Mouse (Mus musculus): ENCODE measurements around the gene Bak1.

Bak1 gene

GRCm38 (mm10) chr17:27021076-27021475 lies 7.7 kb downstream of the Bak1 start:
- no peak for DNase-seq (ENCODE audit: low spot score in 2 of 2)

GRCm38 (mm10) chr17:27018555-27019196 lies 10.1 kb downstream of the Bak1 start:
- no peak for DNase-seq (ENCODE audit: low spot score in 2 of 2)

DNA sequence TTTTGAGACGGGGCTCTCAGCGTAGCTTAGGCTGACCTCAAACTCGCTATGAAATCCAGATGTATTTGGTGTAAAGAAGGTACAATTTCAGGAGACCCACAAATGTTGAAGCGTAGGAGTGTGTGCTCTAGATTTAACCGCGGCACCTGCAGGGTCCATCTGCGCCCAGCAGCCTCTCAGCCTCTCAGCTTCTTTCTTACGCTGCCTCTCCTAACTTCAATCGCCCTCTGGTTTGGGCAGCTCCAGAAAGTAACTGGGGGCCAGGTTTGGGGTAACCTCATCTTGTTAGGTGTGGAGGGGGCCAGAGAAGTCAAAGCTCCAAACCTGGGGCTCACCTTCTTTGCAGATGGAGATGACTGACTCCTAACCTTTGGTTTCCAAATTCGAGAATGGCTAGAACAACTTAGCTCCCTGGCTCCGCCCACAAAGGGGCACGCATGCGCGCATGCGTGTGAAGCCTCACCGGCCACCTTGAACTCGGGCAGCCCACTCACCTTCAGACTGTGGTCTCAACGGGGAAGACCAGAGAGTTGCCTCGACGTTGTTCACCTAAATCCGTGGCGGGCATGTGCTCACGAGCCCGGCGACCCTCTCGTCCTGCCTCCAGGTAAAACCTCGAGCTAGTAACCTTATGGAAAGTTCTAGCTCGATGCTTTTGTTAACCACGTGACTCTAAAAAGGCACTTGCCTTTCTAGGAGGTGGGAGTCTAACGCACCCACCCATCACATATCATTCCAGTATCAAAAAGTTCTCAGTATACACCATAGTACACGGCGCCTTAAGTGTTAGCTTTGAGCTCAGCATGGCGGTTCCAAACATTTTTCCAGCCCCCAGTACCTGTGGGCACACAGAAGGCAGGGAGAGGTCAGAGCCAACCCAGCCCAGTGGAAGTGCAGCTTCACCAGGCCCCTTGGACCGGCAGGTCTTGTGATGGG lies 11.0 kb downstream of the Bak1 start:
- DNase-seq (ENCODE audit: low spot score in 2 of 2) = peak; percentile 69 to 75

GRCm38 (mm10) chr17:27012909-27013308 lies 15.9 kb downstream of the Bak1 start:
- no peak for DNase-seq (ENCODE audit: low spot score in 2 of 2)

GRCm38 (mm10) chr17:27011998-27012672 lies 16.7 kb downstream of the Bak1 start:
- DNase-seq (ENCODE audit: low spot score in 2 of 2) = no peak

GRCm38 (mm10) chr17:27011167-27011566 lies 17.6 kb downstream of the Bak1 start:
- DNase-seq (ENCODE audit: low spot score in 2 of 2) = no peak

DNA sequence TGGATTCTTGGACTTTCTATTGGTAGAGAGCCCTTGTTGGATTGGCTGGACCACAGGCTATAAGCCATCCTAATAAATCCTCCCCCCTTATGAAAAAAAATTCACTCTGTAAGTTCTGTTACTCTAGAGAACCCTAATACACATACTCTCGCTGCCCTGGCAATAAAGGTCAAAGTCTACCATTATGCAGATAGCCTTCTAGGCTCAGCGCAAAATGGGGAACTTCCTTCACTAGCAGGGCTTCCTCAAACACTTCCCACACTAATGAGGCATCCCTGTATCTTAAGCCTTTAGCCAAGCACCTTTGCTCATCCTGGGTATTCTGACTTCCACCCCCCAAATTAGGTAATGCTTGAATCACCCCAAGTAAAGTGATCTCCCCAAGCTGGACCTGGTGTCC lies 20.5 kb downstream of the Bak1 start:
- no peak for DNase-seq (ENCODE audit: low spot score in 2 of 2)

DNA sequence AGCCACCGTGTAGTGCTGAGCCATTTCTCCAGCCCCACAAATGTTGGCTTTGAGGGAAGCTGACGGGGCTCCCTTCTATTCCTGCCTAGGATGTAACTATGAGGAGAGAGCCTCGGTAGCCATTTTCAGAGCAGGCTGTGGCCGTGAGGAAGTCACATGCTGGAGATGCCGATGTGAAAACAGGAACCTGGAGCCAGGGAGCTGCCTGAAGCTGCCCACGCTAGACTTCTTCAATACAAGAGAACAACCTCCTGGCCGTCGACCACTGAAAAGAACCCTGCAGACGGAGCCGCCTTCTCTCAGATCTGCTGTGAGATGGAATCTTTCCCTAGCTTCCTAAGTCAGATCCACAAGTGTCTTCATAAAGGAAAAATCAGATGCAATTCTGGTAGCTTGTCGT lies 23.2 kb downstream of the Bak1 start:
- no peak for DNase-seq (ENCODE audit: low spot score in 2 of 2)

DNA sequence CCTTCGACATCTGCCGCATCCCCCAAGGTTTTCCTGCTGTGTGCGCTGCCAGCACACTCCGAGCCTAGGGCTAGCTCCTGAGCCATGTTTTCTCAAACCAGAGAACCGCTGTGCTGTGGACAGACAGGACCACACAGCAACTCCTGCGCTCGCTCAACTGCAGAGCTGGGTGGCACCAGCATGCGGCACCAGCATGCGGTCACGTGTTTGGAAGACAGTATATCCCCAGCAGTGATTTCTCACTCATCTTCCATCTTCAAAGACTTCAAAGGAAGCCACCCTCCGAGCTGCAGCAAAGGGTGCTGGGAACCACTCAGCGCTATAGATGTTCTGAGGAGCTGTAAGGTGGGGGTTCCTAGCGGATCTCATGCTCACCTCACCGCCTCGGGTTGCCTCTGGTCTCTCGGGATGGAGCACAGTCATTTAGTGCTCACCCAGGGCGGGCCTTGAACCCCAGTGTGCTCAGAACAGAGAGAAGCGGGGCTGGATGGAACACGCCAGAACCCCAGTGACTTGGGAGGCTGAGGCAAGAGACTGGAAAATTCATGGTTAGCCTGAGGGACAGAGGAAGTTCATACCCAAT lies 23.8 kb downstream of the Bak1 start:
- no peak for DNase-seq (ENCODE audit: low spot score in 2 of 2)

GRCm38 (mm10) chr17:27004431-27004830 lies 24.4 kb downstream of the Bak1 start:
- no peak for DNase-seq (ENCODE audit: low spot score in 2 of 2)

- DNase-seq (ENCODE audit: low spot score in 2 of 2) = no peak
Measured at GRCm38 (mm10) chr17:27001889-27002288, 26.9 kb downstream of the Bak1 start.

DNA sequence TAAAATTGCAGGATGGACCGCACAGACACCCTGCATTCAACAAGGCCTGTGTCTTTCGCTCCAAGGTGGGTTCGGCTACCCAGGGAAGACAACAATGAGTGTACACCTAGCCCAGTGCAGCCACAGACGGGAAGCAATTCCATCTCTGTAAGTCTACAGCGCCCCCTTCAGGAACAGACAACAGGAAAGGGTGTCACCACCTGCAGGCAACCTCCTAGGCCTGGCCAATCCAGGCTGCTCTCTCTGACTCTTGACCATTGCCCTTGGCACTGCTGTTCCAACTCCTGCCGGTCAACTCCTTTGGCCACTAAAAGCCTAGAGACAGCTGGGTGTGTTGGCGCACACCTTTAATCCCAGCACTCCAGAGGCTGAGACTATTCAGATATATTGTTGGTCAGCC lies 27.7 kb downstream of the Bak1 start:
- no peak for DNase-seq (ENCODE audit: low spot score in 2 of 2)

- no peak for DNase-seq (ENCODE audit: low spot score in 2 of 2)
Measured at GRCm38 (mm10) chr17:26999996-27000395, 28.8 kb downstream of the Bak1 start.

DNA sequence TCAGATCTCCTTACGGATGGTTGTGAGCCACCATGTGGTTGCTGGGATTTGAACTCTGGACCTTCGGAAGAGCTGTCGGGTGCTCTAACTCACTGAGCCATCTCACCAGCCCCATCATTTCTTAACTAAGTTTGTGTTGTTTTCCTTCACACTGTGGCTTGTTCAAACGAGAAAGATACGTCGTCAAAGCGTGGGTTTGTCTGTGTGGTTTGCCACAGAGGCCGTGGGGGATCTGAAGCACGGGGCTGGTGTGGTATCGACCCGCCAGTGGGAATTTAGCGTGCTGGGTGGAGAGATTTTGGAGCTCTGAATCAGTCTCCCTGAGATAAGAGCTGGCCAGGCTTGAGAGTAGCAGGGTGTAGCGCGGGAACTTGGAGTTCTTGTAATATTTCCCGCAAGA lies 30.5 kb downstream of the Bak1 start:
- DNase-seq (ENCODE audit: low spot score in 2 of 2) = no peak

DNA sequence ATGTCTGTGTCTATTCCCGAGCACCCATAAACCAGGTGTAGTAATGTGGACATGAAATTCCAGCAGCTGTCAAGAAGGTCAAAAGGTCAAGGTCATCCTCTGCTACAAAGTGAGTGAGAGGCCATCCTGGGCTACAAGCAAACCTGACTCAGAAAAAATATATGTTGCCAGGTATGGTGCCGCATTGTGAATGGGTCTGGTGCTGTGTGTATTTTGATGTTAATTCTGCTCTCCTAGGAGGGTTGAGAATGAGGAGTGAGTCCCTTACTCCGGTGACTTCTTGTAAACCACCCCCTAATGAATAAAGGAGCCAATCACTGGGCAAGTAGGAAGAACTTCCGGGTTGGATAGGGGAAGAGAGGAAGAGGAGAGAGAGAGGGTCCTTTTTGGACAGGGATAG lies 31.1 kb downstream of the Bak1 start:
- no peak for DNase-seq (ENCODE audit: low spot score in 2 of 2)

- no peak for DNase-seq (ENCODE audit: low spot score in 2 of 2)
Measured at GRCm38 (mm10) chr17:26995562-26995961, 33.2 kb downstream of the Bak1 start.

- no peak for DNase-seq (ENCODE audit: low spot score in 2 of 2)
Measured at GRCm38 (mm10) chr17:26995006-26995405, 33.8 kb downstream of the Bak1 start.

- DNase-seq (ENCODE audit: low spot score in 2 of 2) = no peak
Measured at GRCm38 (mm10) chr17:26994410-26994809, 34.4 kb downstream of the Bak1 start.

DNA sequence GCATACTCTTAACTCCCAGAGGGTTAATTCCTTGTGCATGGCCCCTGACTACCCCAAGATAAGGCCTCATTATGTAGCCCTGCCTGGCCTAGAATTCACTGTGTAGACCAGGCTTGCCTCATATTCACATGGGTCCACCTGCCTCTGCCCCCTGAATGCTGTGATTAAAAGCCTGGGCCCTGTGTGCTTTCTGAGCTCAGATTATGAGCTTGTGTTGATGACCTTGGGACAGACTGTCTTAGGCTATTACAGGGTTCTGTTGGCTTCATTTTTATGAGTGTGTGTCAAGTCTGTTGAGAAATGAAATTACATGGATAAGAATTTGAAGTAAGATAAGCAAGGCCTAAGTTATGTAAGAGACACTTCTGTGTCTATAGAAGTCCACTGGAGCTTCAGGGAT lies 38.3 kb downstream of the Bak1 start:
- no peak for DNase-seq (ENCODE audit: low spot score in 2 of 2)

DNA sequence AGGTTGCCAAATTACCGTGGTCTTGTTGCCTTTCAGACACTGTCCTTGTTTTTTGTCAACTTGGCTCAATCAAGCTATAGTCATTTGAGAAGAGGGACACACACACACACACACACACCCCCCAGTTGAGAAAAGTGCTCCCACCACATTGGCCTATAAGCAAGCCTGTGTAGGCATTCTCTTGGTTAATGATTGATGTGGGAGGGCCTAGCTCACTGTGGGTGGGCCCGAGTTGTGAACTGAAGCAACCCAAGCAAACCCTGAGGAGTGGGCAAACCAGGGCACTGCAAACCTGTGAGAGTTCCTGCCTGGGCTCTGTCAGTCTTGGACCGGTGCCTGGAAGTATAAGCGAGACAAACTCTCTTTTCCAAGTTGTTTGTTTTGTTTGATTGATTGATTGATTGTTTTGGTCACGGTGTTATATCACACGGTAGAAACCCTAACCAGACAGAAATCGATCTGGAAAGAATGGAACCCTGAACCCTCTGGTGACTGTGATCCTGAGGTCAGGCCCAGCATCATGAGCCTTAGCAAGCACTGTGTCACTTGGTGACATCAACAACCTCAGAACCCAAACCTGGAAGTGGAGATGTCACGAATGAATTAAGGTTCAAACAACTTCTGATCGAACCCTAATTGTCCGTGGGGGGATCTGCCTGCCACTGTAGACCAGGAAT lies 43.2 kb downstream of the Bak1 start:
- no peak for DNase-seq (ENCODE audit: low spot score in 2 of 2)

- DNase-seq (ENCODE audit: low spot score in 2 of 2) = no peak
Measured at GRCm38 (mm10) chr17:26983382-26983781, 45.4 kb downstream of the Bak1 start.

DNA sequence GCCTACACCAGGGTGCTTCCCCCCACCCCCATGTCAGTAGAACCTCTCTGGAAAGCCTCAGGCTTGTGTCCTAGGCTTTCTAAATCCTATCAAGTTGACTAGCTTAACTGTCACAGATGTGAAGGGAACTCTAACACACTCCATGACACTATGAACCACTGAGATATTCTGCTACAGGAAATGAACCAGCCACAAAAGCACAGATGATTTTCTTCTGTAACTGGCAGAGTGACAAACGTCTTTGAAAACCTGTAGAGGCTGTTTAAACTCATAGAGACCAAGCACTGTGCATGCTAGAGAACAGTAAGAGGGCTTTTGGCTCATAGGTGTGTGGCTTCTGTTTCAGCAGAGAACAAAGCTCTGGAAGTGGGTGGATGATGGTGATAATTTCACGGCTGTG lies 47.8 kb downstream of the Bak1 start:
- DNase-seq (ENCODE audit: low spot score in 2 of 2) = no peak
